Mouse (Mus musculus) megakaryocyte, embryonic 14.5 days (primary cell): ENCODE measurements around the gene Scn5a.

Experiments used
- FLI1 ChIP-seq: IDR thresholded peaks from 2 replicates; pipeline ENCODE4 v1.6.1; 2012; ENCODE audit warnings: low read length, inconsistent platforms, mixed read lengths
- GATA1 ChIP-seq: IDR thresholded peaks from 3 replicates; pipeline ENCODE4 v1.6.1; 2012; ENCODE audit warnings: mixed read lengths, low read length, inconsistent platforms, borderline replicate concordance

GRCm38 (mm10) chr9:119504981-119505658 is 73.7 kb downstream of the Scn5a start:
- no peak for TF ChIP-seq GATA1
- TF ChIP-seq FLI1: no peak
